31 mouse cellular contexts compared by ENCODE assay signal in the genomic region with DNA sequence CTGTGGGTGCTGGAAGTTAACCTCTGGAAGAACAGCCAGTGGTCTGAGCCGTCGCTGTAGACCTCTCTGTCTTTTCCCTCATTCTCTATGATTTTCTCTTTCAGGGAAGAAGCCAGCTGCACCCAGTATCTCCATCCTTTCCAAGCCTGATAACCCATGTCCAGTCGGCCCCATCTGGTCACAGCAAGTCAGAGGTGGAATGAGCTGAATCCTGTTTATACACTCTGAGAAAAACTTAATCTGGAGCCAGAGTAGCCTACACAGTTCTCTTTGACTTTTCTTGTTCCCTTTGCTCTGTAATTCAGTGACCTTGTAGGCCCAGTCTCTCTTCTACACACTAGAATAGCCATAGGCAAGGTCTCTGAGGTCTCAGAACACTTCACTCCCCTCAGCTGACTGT. TPM values are rescaled to one million over a fixed set of nuclear protein-coding genes. Genes with fewer than 3 reads are reported as not detected.
DNase-seq lines count a peak whose midpoint lies in the region; ATAC-seq and TF ChIP-seq lines count a peak whose summit lies in the region.
"Had no signal": no experiment of that assay in that cellular context is flagged by ENCODE, and none has a peak within 500 bp of the region (broad histone marks: within the 10 kb centered on the region; RNA-seq: fewer than 3 reads in every experiment).

No protein-coding gene starts in this region.

- no peak overlapping the region for H3K4me2 ChIP-seq in kidney, embryonic 16.5 days (replicated peaks; ENCODE audit: low read depth, low read length)
- no peak overlapping the region for H3K4me2 ChIP-seq in lung, embryonic 14.5 days
- H3K4me2 ChIP-seq: embryonic facial prominence, embryonic 13.5 days; forebrain, embryonic 12.5 days; forebrain, embryonic 15.5 days; heart, embryonic 12.5 days; heart, embryonic 15.5 days; hindbrain, embryonic 14.5 days had no signal

- TF ChIP-seq POLR2A in kidney, adult 2 months (IDR thresholded peaks at IDR 0.05; ENCODE audit: low read depth, low read length): no peak
- TF ChIP-seq POLR2A in bone marrow macrophage, adult 2 months (IDR thresholded peaks at IDR 0.05; ENCODE audit: borderline replicate concordance, low read depth, low read length): no peak

- peaks cover 47% of the 10 kb centered on the region for H3K4me1 ChIP-seq in kidney, adult 2 months (ENCODE audit: control insufficient read depth, insufficient read depth, low read length)
- peaks cover 30% of the 10 kb centered on the region for H3K4me1 ChIP-seq in kidney, embryonic 16.5 days (ENCODE audit: insufficient read depth, low read length)
- peaks cover 3% of the 10 kb centered on the region; the same call in 1 of the 2 replicates for H3K4me1 ChIP-seq in lung, embryonic 14.5 days (ENCODE audit: insufficient read depth)
- H3K4me1 ChIP-seq in bone marrow macrophage, adult 2 months (ENCODE audit: control insufficient read depth, insufficient read depth, low read length): peaks cover 44% of the 10 kb centered on the region

- no peak overlapping the region for H3K4me3 ChIP-seq in kidney, adult 2 months (ENCODE audit: insufficient read depth, low read depth, low read length)
- no peak overlapping the region for H3K4me3 ChIP-seq in kidney, embryonic 16.5 days (ENCODE audit: low read length)
- H3K4me3 ChIP-seq in lung, embryonic 14.5 days (ENCODE audit: low read depth, low read length): no peak overlapping the region
- H3K4me3 ChIP-seq in bone marrow macrophage, adult 2 months (ENCODE audit: insufficient read depth, low read length): peak overlapping the region; percentile 75
- H3K4me3 ChIP-seq: embryonic facial prominence, embryonic 10.5 days; embryonic facial prominence, embryonic 13.5 days; erythroblast, embryonic 14.5 days; forebrain, embryonic 12.5 days; forebrain, embryonic 15.5 days; heart, embryonic 12.5 days; heart, embryonic 15.5 days had no signal

- H3K27me3 ChIP-seq in kidney, adult 2 months (replicated peaks; ENCODE audit: control insufficient read depth, insufficient read depth, low read length): no peaks in the 10 kb centered on the region
- H3K27me3 ChIP-seq in kidney, embryonic 16.5 days (ENCODE audit: insufficient read depth, low read length): no peaks in the 10 kb centered on the region
- H3K27me3 ChIP-seq in lung, embryonic 14.5 days (ENCODE audit: insufficient read depth, low read length): no peaks in the 10 kb centered on the region
- H3K27me3 ChIP-seq: CH12.LX; embryonic facial prominence, embryonic 13.5 days; forebrain, embryonic 12.5 days; forebrain, embryonic 15.5 days; heart, embryonic 12.5 days; heart, embryonic 15.5 days had no signal

- no peaks in the 10 kb centered on the region for H3K9me3 ChIP-seq in kidney, embryonic 16.5 days (ENCODE audit: low read length)
- no peaks in the 10 kb centered on the region for H3K9me3 ChIP-seq in lung, embryonic 14.5 days (ENCODE audit: low read depth, low read length)
- H3K9me3 ChIP-seq: embryonic facial prominence, embryonic 10.5 days; embryonic facial prominence, embryonic 13.5 days; forebrain, embryonic 12.5 days; forebrain, embryonic 15.5 days; G1E; heart, embryonic 12.5 days; heart, embryonic 15.5 days had no signal

- peaks cover 8% of the 10 kb centered on the region; the same call in 1 of the 2 replicates for H3K36me3 ChIP-seq in kidney, adult 2 months (ENCODE audit: control insufficient read depth, insufficient read depth, low read length)
- peaks cover 18% of the 10 kb centered on the region for H3K36me3 ChIP-seq in kidney, embryonic 16.5 days (ENCODE audit: insufficient read depth, low read length)
- peaks cover 35% of the 10 kb centered on the region for H3K36me3 ChIP-seq in lung, embryonic 14.5 days (ENCODE audit: insufficient read depth)

- ATAC-seq in kidney, embryonic 16.5 days (ENCODE audit: low FRiP score, low TSS enrichment): no peak
- no peak for ATAC-seq in lung, embryonic 14.5 days (ENCODE audit: insufficient read depth)
- ATAC-seq: forebrain, embryonic 15.5 days had no signal

- 72% methylated on average over 3 of the region's 3 CpGs for WGBS in kidney, adult 2 months
- 87% methylated on average over 3 of the region's 3 CpGs for WGBS in kidney, embryonic 16.5 days
- 80% methylated on average over 3 of the region's 3 CpGs for WGBS in lung, embryonic 14.5 days

- peak; percentile 62 for DNase-seq in kidney, adult 2 months
- no peak for DNase-seq in kidney, postnatal 4 days
- peak; percentile 41 to 64 for DNase-seq in kidney, postnatal 25 days
- DNase-seq in lung, embryonic 14.5 days: no peak
- no peak for DNase-seq in lung, postnatal 4 days
- DNase-seq in layer of hippocampus, postnatal 36 days: no peak
- DNase-seq: adrenal gland, adult 2 months; adrenal gland, postnatal 14 days; B cell, adult 2 months; cerebellum, adult 11-12 months; cerebellum, adult 8-10 months; cerebellum, postnatal 10 days; cerebellum, postnatal 36 days; embryo, embryonic 11 days; gastrocnemius, postnatal 25 days; heart, adult 18-20 months; heart, postnatal 10 days; heart, postnatal 36 days had no signal

- TF ChIP-seq CTCF in kidney, adult 2 months (conservative IDR thresholded peaks at IDR 0.05; ENCODE audit: insufficient read depth, insufficient read length, low read depth, low read length): no peak
- TF ChIP-seq CTCF in lung, embryonic 14.5 days (IDR thresholded peaks at IDR 0.05; ENCODE audit: low read depth): no peak
- TF ChIP-seq CTCF in bone marrow macrophage, adult 2 months (IDR thresholded peaks at IDR 0.05; ENCODE audit: low read depth, low read length): no peak

- no peak overlapping the region for H3K9ac ChIP-seq in kidney, embryonic 16.5 days (replicated peaks; ENCODE audit: low read length)
- H3K9ac ChIP-seq in lung, embryonic 14.5 days: 0 out of 2 replicates have a peak overlapping the region, but pooled peaks have one; percentile 6
- H3K9ac ChIP-seq: embryonic facial prominence, embryonic 13.5 days; forebrain, embryonic 12.5 days; forebrain, embryonic 15.5 days; heart, embryonic 12.5 days; heart, embryonic 15.5 days; hindbrain, embryonic 14.5 days had no signal

- peak overlapping the region; percentile 87 for H3K27ac ChIP-seq in kidney, adult 2 months (ENCODE audit: insufficient read depth, low read depth, low read length)
- no peak overlapping the region for H3K27ac ChIP-seq in kidney, embryonic 16.5 days (ENCODE audit: low read length)
- H3K27ac ChIP-seq in lung, embryonic 14.5 days (ENCODE audit: low read depth): no peak overlapping the region
- H3K27ac ChIP-seq in bone marrow macrophage, adult 2 months (ENCODE audit: insufficient read depth, low read depth, low read length): no peak overlapping the region
- H3K27ac ChIP-seq: embryonic facial prominence, embryonic 10.5 days; embryonic facial prominence, embryonic 13.5 days; forebrain, embryonic 12.5 days; forebrain, embryonic 15.5 days; heart, embryonic 15.5 days; hindbrain, embryonic 14.5 days had no signal

RNA-seq across cellular contexts. Expression of a gene that starts 5.7 kb away (rescaled TPM):
- 25.6 and 27.0 TPM in 2 replicates for polyA plus RNA-seq in kidney, adult 2 months (2012; rRNA removed)
- polyA plus RNA-seq in kidney, embryonic 16.5 days (2015; fragmentation: Nextera tagmentation; extraction: Ambion mirVana): 25.8 and 27.4 TPM in 2 replicates
- polyA plus RNA-seq in lung, embryonic 14.5 days (2014; fragmentation: Nextera tagmentation; extraction: Ambion mirVana): 20.0 and 23.5 TPM in 2 replicates
- polyA plus RNA-seq in bone marrow macrophage, adult 2 months (2012; ENCODE audit: insufficient read depth, insufficient read length, missing spikeins): 15.6 and 16.6 TPM in 2 replicates
- total RNA-seq in layer of hippocampus, postnatal 36 days (2021): 10 to 100 TPM; 19.8 to 22.2 TPM

RNA-seq across cellular contexts. Expression of a gene that starts 6.4 kb away (rescaled TPM):
- 120 and 155 TPM in 2 replicates for polyA plus RNA-seq in kidney, adult 2 months (2012; rRNA removed)
- 55.8 and 57.0 TPM in 2 replicates for polyA plus RNA-seq in kidney, embryonic 16.5 days (2015; fragmentation: Nextera tagmentation; extraction: Ambion mirVana)
- 36.5 and 40.0 TPM in 2 replicates for polyA plus RNA-seq in lung, embryonic 14.5 days (2014; fragmentation: Nextera tagmentation; extraction: Ambion mirVana)
- 50.7 and 70.7 TPM in 2 replicates for polyA plus RNA-seq in bone marrow macrophage, adult 2 months (2012; ENCODE audit: insufficient read depth, insufficient read length, missing spikeins)
- 10 to 100 TPM; 19.3 to 19.4 TPM for total RNA-seq in layer of hippocampus, postnatal 36 days (2021)

RNA-seq across cellular contexts. Expression of a gene that starts 19.4 kb away (rescaled TPM):
- 5.6 and 6.3 TPM in 2 replicates for polyA plus RNA-seq in kidney, adult 2 months (2012; rRNA removed)
- polyA plus RNA-seq in kidney, embryonic 16.5 days (2015; fragmentation: Nextera tagmentation; extraction: Ambion mirVana): 8.6 and 9.4 TPM in 2 replicates
- polyA plus RNA-seq in lung, embryonic 14.5 days (2014; fragmentation: Nextera tagmentation; extraction: Ambion mirVana): 1.8 and 2.0 TPM in 2 replicates
- 11.1 and 15.4 TPM in 2 replicates for polyA plus RNA-seq in bone marrow macrophage, adult 2 months (2012; ENCODE audit: insufficient read depth, insufficient read length, missing spikeins)
- 1 to 10 TPM in 1 of 2 experiments, under 1 TPM in 1; 0.94 to 1.4 TPM for total RNA-seq in layer of hippocampus, postnatal 36 days (2021)
- total RNA-seq: gastrocnemius, adult 8-10 months had no signal

RNA-seq across cellular contexts. Expression of a gene that starts 27.1 kb away (rescaled TPM):
- 143 and 173 TPM in 2 replicates for polyA plus RNA-seq in kidney, adult 2 months (2012; rRNA removed)
- 208 and 209 TPM in 2 replicates for polyA plus RNA-seq in kidney, embryonic 16.5 days (2015; fragmentation: Nextera tagmentation; extraction: Ambion mirVana)
- 170 and 185 TPM in 2 replicates for polyA plus RNA-seq in lung, embryonic 14.5 days (2014; fragmentation: Nextera tagmentation; extraction: Ambion mirVana)
- 173 and 186 TPM in 2 replicates for polyA plus RNA-seq in bone marrow macrophage, adult 2 months (2012; ENCODE audit: insufficient read depth, insufficient read length, missing spikeins)
- 10 to 100 TPM; 59.4 to 62.9 TPM for total RNA-seq in layer of hippocampus, postnatal 36 days (2021)

RNA-seq across cellular contexts. Expression of a gene that starts 36.5 kb away (rescaled TPM):
- 0.09 and 0.41 TPM in 2 replicates for polyA plus RNA-seq in kidney, adult 2 months (2012; rRNA removed)
- polyA plus RNA-seq in kidney, embryonic 16.5 days (2015; fragmentation: Nextera tagmentation; extraction: Ambion mirVana): 0.41 and 0.82 TPM in 2 replicates
- polyA plus RNA-seq in lung, embryonic 14.5 days (2014; fragmentation: Nextera tagmentation; extraction: Ambion mirVana): 5.0 and 6.1 TPM in 2 replicates
- polyA plus RNA-seq in bone marrow macrophage, adult 2 months (2012; ENCODE audit: insufficient read depth, insufficient read length, missing spikeins): not detected in 2 replicates
- under 1 TPM; 0.56 to 0.65 TPM for total RNA-seq in layer of hippocampus, postnatal 36 days (2021)
- total RNA-seq: adrenal gland, adult 2 months; CH12.LX; G1E; gastrocnemius, adult 8-10 months; gastrocnemius, postnatal 25 days; heart, adult 18-20 months; heart, postnatal 10 days; heart, postnatal 36 days had no signal
- polyA plus RNA-seq: adrenal gland, adult 2 months; erythroblast, embryonic 14.5 days; forebrain, embryonic 15.5 days; heart, embryonic 12.5 days; hindbrain, embryonic 14.5 days had no signal

Comparison
In these comparisons a context has a peak if more than half of its experiments do, and no peak if none do; other contexts are left out.
1. DNase-seq: peak in kidney, adult 2 months (single experiment) and kidney, postnatal 25 days (2 of 2); none in kidney, postnatal 4 days (0 of 2), lung, embryonic 14.5 days (single experiment), lung, postnatal 4 days (0 of 2) and layer of hippocampus, postnatal 36 days (0 of 2).